Mouse (Mus musculus) liver, embryonic 15.5 days (tissue): Measurements from ENCODE around the gene Parp1. TPM values are rescaled to one million over a fixed set of nuclear protein-coding genes. Genes with fewer than 3 reads are reported as not detected.
"Not testable (repeated sequence)": the region's sequence is repeated elsewhere in the genome, so short reads cannot be mapped to it uniquely, and the experiment has no call there.

Experiments
- ATAC-seq: fragments of 200-750 bp; cut with Nextera tagmentation; 2 replicates; pipeline ENCODE4 v1.8.0; 2017; ENCODE audit warnings: moderate number of reproducible peaks, mild to moderate bottlenecking, moderate library complexity; ENCODE audit not compliant: insufficient read depth
- H3K27ac ChIP-seq: fragments of 300-500 bp; sonication (generic); replicated peaks from 2 replicates; pipeline ENCODE4 v1.5.1; 2015; ENCODE audit warnings: mild to moderate bottlenecking, inconsistent platforms
- H3K27me3 ChIP-seq: fragments of 300-500 bp; sonication (generic); 2 replicates; pipeline ENCODE4 v1.6.1; 2015; ENCODE audit warnings: mild to moderate bottlenecking, inconsistent platforms
- H3K36me3 ChIP-seq: fragments of 300-500 bp; sonication (generic); replicated peaks from 2 replicates; pipeline ENCODE4 v1.6.1; 2015; ENCODE audit warnings: moderate library complexity, mild to moderate bottlenecking, inconsistent platforms
- H3K4me1 ChIP-seq: fragments of 300-500 bp; sonication (generic); replicated peaks from 2 replicates; pipeline ENCODE4 v1.6.1; 2015; ENCODE audit warnings: inconsistent platforms
- H3K4me2 ChIP-seq: fragments of 300-500 bp; sonication (generic); 2 replicates; pipeline ENCODE4 v1.6.1; 2015; ENCODE audit warnings: moderate library complexity, mild to moderate bottlenecking, inconsistent platforms
- H3K4me3 ChIP-seq: fragments of 300-500 bp; sonication (generic); replicated peaks from 2 replicates; pipeline ENCODE4 v1.5.1; 2015; ENCODE audit warnings: mild to moderate bottlenecking, inconsistent platforms
- H3K9ac ChIP-seq: fragments of 300-500 bp; sonication (generic); 2 replicates; pipeline ENCODE4 v1.6.1; 2015; ENCODE audit warnings: moderate library complexity, mild to moderate bottlenecking, inconsistent platforms
- H3K9me3 ChIP-seq: fragments of 300-500 bp; sonication (generic); replicated peaks from 2 replicates; pipeline ENCODE4 v1.6.1; 2016; ENCODE audit warnings: inconsistent platforms
- WGBS: fragments of 180-500 bp; shearing (Covaris S2); methylation state at CpG from one replicate; pipeline ENCODE4 v1.1.7; 2015; ENCODE audit warnings: mixed read lengths; ENCODE audit not compliant: insufficient replicate concordance; 5-methylcytosine and 5-hydroxymethylcytosine counted together
- polyA plus RNA-seq: library from polyadenylated mRNA; unstranded; fragments of >200 nt; fragmentation: Nextera tagmentation; extraction: Ambion mirVana; gene quantifications from 2 replicates; pipeline ENCODE4 v1.2.1, GENCODE M21; 2015

Parp1 gene
- polyA plus RNA-seq, 1 experiment from 2014 or later = 54.5 TPM

DNA sequence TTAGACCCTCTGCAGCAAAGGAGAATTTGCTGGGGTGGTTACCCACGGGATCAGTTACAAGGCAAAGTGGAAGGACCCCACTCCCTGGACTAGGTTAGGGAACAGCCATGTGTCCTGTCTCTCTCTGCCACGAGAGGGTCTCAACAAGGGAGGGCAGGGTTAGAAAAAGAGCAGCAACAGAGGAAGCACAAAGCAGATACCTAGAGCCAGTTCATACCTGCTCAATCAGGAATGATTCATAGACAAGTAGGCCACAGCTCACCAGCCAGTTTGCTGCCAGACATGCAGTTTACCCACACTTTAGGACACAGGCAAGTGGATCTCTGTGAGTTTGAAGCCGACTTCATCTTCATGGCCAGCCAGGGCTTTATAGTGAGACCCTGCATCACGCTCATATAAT lies 963 bp upstream of the Parp1 start:
- no peak for ATAC-seq
- no peaks in the 10 kb centered on the region for H3K36me3 ChIP-seq
- H3K4me2 ChIP-seq = no peak overlapping the region
- no peak overlapping the region for H3K9ac ChIP-seq
- no peak overlapping the region for H3K4me3 ChIP-seq
- no peaks in the 10 kb centered on the region for H3K9me3 ChIP-seq
- no peak overlapping the region for H3K27ac ChIP-seq
- 67% methylated on average over 4 of the region's 4 CpGs for WGBS
- H3K27me3 ChIP-seq = no peaks in the 10 kb centered on the region
- peaks cover 49% of the 10 kb centered on the region for H3K4me1 ChIP-seq

DNA sequence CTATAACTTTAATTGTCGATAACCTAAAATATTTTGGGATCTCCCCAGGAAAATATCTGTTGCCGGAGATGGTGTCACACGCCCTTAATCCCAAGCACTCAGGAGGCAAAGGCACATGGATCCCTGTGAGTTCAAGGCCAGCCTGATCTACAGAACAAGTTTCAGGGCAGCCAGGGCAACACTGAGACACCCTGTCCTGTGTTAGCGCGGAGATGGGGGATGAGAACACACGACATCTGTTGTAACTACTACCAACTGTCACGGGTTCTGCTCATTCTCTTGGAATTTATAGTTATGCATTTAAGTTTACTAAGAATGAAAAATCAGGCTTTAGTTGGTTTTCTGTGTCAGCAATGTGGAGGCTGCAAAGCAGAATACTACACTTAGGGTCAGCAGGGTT lies 476 bp upstream of the Parp1 start:
- ATAC-seq = no peak
- H3K36me3 ChIP-seq = peaks cover under 1% of the 10 kb centered on the region; the same call in 1 of the 2 replicates
- 44% methylated on average over 7 of the region's 7 CpGs for WGBS
- H3K4me3 ChIP-seq = peak overlapping the region; percentile 70
- H3K27ac ChIP-seq = no peak overlapping the region
- no peaks in the 10 kb centered on the region for H3K27me3 ChIP-seq
- peaks cover 51% of the 10 kb centered on the region for H3K4me1 ChIP-seq
- H3K4me2 ChIP-seq = peak overlapping the region; percentile 93
- H3K9me3 ChIP-seq = no peaks in the 10 kb centered on the region
- no peak overlapping the region for H3K9ac ChIP-seq

DNA sequence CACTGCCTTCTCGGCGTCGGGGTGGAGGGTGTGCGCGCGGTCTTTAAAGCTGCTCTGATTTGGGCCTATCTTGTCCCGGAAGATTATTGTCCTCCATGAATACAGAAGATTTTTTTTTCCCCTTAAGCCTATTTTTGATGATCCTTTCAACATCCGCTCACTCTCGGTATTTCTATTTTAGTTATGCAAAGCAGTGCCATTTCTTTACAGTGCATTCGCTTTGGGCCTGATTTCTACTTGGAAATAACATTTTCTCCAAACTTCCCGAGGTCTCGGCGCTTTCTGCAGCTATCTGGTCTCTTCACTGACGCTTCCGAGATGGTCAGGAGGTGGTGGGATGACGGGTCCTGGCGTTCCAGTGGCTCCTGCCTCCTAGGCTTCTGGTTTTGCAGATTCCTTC lies 729 bp downstream of the Parp1 start:
- WGBS = 0% methylated on average over 17 of the region's 17 CpGs
- Histone ChIP-seq H3K9me3 (no peaks in the 10 kb centered on the region), H3K36me3 (peaks cover 10% of the 10 kb centered on the region), H3K4me2 (peak overlapping the region; percentile 93), H3K27me3 (no peaks in the 10 kb centered on the region), H3K9ac (peak overlapping the region; percentile 73), H3K27ac (peak overlapping the region; percentile 53), H3K4me1 (peaks cover 51% of the 10 kb centered on the region), H3K4me3 (peak overlapping the region; percentile 70)
- no peak for ATAC-seq

DNA sequence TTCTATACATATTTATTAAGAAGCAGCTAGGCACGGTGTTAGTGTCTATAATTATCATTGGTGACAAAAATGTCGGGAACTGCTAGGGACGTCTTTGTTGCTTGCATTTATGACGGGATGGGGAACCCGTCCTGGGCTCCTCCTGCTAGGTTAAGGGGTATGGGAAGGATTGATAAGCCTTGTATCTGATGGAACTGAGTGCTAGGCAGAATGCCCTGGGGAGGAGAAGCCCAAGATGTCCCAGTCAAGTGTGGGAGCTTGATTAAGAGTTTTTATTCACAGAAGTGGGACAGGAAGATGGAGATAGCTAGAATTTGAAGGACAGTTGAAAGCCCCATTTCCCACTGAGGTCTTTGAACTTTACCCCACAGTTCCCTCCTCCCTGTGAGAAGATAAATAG lies 1.5 kb downstream of the Parp1 start:
- Histone ChIP-seq H3K36me3 (peaks cover 12% of the 10 kb centered on the region), H3K9me3 (no peaks in the 10 kb centered on the region), H3K27me3 (no peaks in the 10 kb centered on the region), H3K4me3 (peak overlapping the region; percentile 70), H3K27ac (peak overlapping the region; percentile 53; the same call in 1 of the 2 replicates), H3K4me1 (peaks cover 51% of the 10 kb centered on the region), H3K4me2 (peak overlapping the region; percentile 93), H3K9ac (peak overlapping the region; percentile 73; the same call in 1 of the 2 replicates)
- peak; percentile 65 for ATAC-seq
- 2% methylated on average over 5 of the region's 5 CpGs for WGBS

DNA sequence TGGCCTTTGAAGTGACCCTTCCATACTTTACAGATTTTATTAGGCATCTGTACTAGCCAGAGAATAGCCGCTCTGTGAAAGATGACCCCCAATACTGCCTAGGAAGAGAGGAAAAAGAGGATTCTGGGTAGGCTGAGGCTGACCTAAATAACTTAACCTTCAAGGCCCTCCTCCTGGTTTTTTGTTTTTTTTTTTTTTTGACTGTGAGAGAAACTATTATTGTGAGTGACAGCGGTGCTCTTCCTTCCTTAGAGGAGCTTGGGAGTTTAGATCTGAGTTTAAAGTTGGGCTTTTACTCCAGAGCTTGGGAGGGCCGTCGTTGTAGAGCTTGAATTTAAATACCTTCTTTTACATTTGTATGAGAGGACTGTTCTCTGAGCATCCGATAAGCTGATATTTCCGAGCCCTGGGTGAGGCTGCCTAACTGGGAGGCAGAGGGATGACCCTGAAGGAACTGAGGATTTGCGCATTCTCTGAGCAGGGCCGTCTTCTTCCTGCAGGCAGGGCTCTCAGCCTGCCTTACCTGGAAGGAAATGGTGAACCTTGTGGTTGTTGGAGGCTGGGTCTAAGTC lies 2.4 kb downstream of the Parp1 start:
- H3K4me2 ChIP-seq = peak overlapping the region; percentile 93
- 74% methylated on average over 8 of the region's 8 CpGs for WGBS
- H3K27ac ChIP-seq = peak overlapping the region; percentile 53; the same call in 1 of the 2 replicates
- H3K27me3 ChIP-seq = no peaks in the 10 kb centered on the region
- H3K9me3 ChIP-seq = no peaks in the 10 kb centered on the region
- ATAC-seq = no peak
- no peak overlapping the region for H3K9ac ChIP-seq
- peak overlapping the region; percentile 70 for H3K4me3 ChIP-seq
- H3K4me1 ChIP-seq = peaks cover 51% of the 10 kb centered on the region
- peaks cover 19% of the 10 kb centered on the region for H3K36me3 ChIP-seq

DNA sequence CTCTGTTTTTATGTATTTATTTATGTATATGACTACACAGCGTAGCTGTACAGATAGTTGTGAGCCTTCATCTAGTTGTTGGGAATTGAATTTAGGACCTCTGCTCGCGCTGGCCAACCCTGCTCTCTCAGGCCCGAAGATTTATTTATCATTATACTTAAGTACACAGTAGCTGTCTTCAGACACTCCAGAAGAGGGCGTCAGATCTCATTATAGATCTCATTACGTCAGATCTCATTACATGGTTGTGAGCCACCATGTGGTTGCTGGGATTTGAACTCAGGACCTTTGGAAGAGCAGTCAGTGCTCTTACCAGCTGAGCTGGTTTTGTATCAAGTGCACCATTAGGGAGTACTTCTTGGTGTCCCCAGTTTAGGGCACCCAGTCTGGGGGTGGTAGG lies 3.0 kb downstream of the Parp1 start:
- H3K9me3 ChIP-seq, H3K4me3 ChIP-seq, H3K27me3 ChIP-seq, H3K9ac ChIP-seq, H3K27ac ChIP-seq, ATAC-seq: not testable (repeated sequence)
- Histone ChIP-seq H3K36me3 (peaks cover 25% of the 10 kb centered on the region), H3K4me2 (peak overlapping the region; percentile 93), H3K4me1 (peaks cover 51% of the 10 kb centered on the region)
- 74% methylated on average over 6 of the region's 6 CpGs for WGBS

DNA sequence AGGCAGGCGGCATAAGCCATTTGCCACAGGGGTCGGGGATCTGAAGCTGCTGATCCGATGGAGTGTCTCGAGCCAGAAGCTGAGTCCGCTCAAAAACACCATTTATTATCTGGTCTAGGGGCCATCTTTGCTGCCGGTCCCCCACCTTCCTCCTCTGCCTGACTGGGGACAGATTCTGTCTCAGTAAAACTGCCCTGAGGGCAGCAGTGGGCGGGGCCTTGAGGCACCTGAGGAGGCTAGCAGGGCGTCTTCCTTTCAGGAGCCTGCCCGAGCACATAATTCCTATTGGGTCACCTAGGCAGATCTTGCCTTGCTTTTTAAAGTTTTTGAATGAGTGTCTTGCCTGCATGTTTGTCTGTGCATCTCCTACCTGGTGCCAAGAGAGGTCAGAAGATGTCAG lies 3.4 kb downstream of the Parp1 start:
- Histone ChIP-seq H3K27ac (no peak overlapping the region), H3K4me2 (no peak overlapping the region), H3K4me3 (no peak overlapping the region), H3K36me3 (peaks cover 30% of the 10 kb centered on the region), H3K9ac (no peak overlapping the region), H3K27me3 (no peaks in the 10 kb centered on the region), H3K4me1 (peaks cover 51% of the 10 kb centered on the region), H3K9me3 (no peaks in the 10 kb centered on the region)
- 68% methylated on average over 9 of the region's 9 CpGs for WGBS
- ATAC-seq = no peak

DNA sequence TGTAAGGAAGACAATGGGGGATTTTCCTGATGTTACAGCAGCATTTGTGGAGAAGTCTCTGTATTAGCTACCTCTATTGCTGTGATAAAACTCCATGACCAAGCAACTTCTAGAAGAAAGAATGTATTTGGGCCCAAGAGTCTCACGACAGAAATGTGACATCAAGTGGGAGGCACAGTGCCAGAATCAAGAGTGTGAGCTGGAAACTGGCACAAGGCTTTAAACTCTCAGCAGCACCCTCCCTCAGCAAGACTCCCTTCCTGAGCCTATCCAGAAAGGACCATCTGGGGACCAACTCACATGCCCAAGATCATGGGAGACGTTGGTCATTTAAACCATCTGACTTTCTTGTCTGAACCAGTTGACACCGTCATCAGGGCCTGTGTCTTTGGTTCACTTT lies 7.8 kb downstream of the Parp1 start:
- Histone ChIP-seq H3K4me2 (no peak overlapping the region), H3K27ac (no peak overlapping the region), H3K36me3 (peaks cover 73% of the 10 kb centered on the region), H3K9me3 (no peaks in the 10 kb centered on the region), H3K4me3 (no peak overlapping the region), H3K27me3 (no peaks in the 10 kb centered on the region), H3K9ac (no peak overlapping the region), H3K4me1 (peaks cover 13% of the 10 kb centered on the region)
- ATAC-seq = no peak
- 67% methylated on average over 3 of the region's 3 CpGs for WGBS

DNA sequence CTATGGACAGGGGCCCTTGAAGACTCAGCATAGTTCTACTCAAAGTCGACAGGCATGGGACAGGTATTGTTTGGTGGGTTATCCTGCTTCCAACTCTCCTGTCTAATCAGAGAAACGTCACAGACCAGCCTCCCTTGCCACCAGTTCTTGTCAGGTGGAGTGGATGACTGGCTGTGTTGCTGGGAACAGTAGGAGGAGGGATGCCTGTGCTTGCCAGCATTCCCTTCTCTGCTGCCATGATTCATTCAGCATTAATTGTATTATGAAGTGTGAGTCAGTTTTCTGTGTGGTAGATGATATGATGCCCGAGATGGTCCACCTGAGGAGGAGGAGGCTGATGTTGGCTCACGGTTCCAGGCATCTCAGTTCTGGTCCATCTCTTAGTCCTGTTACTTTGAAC lies 9.1 kb downstream of the Parp1 start:
- Histone ChIP-seq H3K27me3 (no peaks in the 10 kb centered on the region), H3K27ac (no peak overlapping the region), H3K4me3 (no peak overlapping the region), H3K36me3 (peaks cover 86% of the 10 kb centered on the region), H3K4me1 (0 out of 2 replicates have a peak, but pooled peaks cover 2% of the 10 kb centered on the region), H3K9me3 (no peaks in the 10 kb centered on the region), H3K4me2 (no peak overlapping the region), H3K9ac (no peak overlapping the region)
- 64% methylated on average over 4 of the region's 4 CpGs for WGBS
- ATAC-seq = no peak

DNA sequence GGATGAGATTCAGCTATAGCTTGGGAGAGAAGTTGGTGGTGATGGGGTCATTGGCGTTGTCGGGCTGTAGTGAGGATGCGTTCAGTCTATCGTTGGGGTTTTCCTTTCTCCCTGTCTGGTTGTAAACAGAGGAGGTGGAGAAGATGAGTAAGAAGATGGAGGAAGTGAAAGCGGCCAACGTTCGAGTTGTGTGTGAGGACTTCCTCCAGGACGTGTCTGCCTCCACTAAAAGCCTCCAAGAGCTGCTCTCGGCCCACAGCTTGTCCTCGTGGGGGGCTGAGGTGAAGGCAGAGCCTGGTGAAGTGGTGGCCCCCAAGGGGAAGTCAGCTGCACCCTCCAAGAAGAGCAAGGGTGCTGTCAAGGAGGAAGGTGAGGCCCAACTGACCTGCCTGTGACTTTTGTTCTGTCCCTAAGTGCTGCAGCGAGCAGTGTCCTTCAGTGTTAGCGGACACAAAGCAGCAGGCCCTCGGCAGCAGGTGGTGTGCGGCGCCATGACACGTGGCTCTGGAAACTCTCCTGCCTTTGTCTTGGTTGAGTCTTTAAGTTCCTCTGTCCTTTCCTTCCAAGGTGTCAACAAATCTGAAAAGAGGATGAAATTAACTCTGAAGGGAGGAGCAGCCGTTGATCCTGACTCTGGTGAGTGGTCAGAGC lies 19.2 kb downstream of the Parp1 start:
- no peaks in the 10 kb centered on the region for H3K4me1 ChIP-seq
- no peaks in the 10 kb centered on the region for H3K9me3 ChIP-seq
- no peak for ATAC-seq
- no peak overlapping the region for H3K4me3 ChIP-seq
- no peak overlapping the region for H3K9ac ChIP-seq
- peaks cover 98% of the 10 kb centered on the region for H3K36me3 ChIP-seq
- H3K27ac ChIP-seq = no peak overlapping the region
- no peaks in the 10 kb centered on the region for H3K27me3 ChIP-seq
- 66% methylated on average over 17 of the region's 17 CpGs for WGBS
- no peak overlapping the region for H3K4me2 ChIP-seq

DNA sequence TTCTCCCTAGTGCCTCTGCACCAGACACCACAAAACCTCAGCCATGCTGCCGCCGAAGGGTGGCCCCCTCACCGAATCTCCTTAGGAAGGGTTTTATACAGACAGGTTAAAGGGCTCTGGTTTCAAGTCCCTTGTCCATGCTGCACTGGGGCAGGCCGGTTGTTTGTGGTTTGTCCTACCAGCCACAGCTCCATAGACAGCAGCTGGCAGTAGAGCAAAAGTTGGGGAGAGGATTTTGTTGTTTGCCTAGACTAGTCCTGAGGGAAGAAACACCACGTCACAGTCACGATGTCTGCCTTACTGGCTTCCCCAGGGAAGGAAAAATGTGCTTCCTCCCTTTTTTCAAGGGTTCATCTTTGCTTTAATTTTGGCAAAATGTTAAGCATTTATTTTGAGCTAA lies 31.9 kb downstream of the Parp1 start:
- Histone ChIP-seq H3K27me3 (no peaks in the 10 kb centered on the region), H3K4me2 (no peak overlapping the region), H3K27ac (no peak overlapping the region), H3K9me3 (no peaks in the 10 kb centered on the region), H3K9ac (no peak overlapping the region), H3K4me3 (no peak overlapping the region), H3K4me1 (no peaks in the 10 kb centered on the region; the same call in 1 of the 2 replicates), H3K36me3 (peaks cover 70% of the 10 kb centered on the region)
- WGBS = 67% methylated on average over 6 of the region's 6 CpGs
- no peak for ATAC-seq
